Mouse (Mus musculus) kidney, postnatal 10 days (tissue): Measurements from ENCODE around the gene Dock9.

ENCODE experiments used
- DNase-seq: peaks from one replicate; pipeline ENCODE4 v3.0.0; 2021; ENCODE audit warnings: mixed read lengths

The Dock9 gene

DNA sequence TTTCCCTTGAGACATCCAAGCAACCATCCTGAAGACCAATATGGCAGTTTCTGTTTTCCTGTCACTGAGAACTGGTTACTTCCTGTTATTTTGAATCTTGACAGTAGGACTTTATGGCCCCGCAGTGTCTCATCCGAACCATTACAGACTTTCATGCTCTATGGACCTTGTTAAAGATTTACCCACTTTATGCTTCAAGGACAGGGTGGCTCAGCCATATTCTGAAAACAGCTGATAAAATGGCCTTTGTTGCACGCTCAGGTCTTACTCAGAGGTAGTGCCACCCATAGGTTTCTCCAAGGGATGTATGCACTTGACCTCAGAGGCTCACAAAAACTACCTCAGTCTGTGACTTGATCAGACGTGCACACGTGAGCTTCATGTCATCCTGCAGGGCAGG, 224.2 kb downstream of the Dock9 start:
- no peak for DNase-seq

DNA sequence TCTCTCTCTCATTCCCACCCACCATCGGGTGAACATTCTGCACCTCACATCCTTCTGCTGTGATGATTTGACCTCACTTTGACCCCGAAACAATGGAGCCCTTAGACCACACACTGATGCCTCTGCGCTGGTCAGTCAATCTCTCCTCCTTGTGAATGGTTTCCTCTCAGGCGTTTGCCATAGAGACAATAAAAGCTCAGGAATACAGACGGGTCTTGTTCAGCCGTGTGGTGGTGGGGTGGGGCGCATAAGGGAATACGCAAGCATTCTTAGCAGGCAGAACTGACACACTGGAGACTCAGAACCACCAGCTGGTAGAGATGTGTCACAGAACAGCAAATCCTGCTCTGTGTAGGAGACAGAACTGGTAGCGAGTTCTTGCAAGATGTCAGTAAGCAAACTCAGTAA, 230.8 kb downstream of the Dock9 start:
- no peak for DNase-seq

DNA sequence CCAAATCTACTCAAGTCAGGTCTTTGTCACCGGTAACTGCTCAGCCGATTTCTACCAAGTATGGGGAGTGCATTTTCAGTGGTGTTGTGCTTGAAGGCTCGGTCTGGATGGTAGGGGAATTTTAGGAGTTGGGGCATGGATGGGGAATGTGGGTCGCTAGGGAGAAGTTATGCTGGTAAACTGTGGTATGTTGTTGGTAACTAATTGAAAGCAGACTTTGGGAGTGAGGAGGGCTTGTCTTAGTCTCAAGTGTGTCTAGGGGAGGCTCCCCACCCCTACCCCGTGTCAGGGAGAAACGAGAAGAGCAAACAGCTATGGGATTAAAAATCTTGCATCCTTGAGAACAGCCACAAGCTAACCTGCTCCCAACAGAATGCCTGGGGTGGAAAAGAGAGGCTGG, 231.7 kb downstream of the Dock9 start:
- no peak for DNase-seq

DNA sequence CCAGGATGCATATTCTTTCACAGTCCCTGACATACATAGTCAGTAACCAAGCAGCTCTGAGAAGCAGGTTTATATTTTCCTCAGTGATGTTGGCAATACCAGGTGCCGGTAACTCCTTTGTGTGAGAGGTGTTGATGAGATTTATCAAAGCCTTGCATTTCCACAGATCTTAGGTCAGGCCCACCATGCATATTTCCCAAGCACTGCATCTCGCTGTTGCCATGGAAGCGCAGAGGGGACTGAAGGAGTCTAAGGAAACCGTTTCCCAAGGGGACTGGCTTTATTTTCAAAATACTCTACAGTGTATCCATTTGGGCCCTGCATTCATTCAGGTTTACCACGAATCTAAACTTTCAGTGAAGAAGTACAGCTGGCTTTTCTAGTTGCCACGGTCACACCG, 233.0 kb downstream of the Dock9 start:
- DNase-seq: no peak

DNA sequence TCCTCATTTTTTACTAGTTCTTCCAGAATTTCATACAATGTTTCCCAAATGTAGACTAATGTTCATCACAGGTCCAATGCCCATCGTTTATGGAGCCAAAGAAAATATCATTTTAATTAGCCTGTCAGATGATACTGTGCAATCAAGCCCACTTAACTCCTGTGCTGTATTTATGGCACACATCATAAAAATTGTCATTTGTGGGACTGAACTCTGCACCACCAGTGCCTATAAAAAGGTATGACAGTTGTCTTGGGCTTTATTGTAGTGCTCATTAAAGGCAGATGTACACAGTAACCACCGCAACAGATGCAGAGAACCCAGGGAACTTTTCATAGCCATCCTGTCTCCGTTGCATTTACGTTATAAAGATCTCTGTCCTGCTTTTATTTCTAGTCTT, 233.7 kb downstream of the Dock9 start:
- no peak for DNase-seq

DNA sequence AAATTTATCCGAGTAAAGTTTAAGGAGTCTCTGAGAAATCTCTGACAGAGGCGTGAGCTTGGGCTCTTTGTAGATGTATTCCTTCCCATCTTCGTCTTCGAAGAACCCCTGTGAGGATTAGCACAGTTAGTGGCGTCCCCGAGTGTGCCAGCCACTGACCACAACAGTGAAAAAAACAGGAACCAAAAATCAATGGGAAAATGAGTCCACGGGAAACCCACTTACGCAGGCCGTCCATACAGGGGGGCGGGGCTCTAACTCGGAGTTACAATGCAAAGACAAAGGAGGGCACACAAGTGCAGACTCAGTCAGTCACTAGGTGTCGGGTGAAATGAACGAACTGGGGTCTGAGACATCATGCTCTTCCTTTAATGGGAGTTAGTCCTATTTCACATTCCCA, 238.6 kb downstream of the Dock9 start:
- no peak for DNase-seq

DNA sequence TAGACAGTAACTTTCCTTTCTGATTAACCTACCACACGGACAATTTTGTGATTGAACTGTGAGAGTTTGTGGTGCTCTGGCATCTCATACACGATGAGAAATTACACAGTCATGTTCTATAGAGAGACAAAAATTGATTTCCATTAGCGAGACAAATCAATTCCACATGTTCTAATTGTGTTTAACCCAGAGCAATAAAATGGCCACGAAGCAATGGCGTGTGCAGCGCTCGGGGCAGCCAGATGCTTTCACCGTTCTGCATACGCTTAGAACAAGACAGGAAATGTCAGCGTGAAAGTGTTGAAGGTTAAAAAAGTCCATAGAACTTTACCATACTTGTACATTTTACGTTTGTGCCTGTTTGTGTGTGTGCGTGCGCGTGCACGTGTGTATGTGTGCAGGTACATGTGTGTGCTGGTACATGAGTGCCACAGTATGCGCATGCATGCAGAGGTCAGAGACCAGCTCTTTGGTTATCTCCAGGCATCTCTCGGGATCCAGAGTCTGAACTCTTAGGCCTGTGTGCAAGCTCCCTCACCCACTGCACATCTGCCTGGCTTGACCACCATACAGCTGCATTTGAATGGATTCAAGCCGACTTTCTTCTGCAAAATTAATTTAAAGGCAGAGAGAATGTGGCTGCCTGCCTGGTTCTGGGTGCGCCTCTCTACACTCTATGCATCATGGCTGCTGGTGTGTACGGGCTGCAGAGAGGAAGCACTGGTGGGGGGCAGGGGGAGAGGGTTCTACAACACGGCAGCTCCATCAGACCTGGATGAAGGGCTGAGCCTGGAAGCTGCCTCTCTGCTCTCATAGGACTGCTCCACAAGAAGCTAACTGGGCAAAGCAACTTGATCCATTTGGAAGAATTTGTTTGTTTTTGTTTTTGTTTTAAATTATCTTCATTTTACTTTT, 241.0 kb downstream of the Dock9 start:
- DNase-seq: no peak

DNA sequence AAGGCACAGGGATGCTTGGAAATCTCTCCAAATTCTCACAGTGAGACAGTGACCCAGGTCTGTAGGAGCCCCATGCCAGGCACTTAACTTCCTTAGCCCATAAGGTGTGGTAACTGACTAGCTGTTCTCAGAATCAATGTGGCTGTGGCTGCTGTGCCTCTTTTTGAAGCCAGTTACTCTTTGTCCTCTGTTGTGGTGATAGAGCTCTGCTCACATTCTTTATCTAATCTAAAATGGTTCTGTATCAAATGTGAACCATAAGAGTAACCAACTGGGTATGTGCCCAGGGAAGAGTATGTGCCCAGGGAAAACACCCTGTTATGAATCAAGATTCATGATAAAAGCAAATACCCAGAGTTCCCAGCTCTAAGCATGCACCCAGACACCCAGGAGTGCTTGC, 243.9 kb downstream of the Dock9 start:
- no peak for DNase-seq

DNA sequence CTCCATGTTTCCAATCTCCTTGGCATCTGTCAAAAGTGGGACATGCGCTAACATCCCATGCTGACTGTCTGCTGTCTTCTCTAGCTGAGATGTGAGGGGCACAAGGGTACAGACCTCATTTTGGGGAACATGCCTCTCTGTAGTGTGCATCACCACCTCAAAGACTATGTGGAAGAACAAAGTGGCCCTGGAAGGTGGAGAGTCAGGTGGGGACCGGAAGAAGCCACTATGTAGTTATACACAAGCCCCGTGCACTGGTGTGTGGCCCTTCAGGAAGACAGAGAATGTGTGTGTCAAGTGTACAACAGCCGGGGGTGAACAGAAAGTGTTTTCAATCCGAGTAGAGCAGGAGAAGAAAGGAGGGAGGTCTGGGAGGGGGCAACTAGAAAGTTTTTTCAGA, 245.1 kb downstream of the Dock9 start:
- no peak for DNase-seq

DNA sequence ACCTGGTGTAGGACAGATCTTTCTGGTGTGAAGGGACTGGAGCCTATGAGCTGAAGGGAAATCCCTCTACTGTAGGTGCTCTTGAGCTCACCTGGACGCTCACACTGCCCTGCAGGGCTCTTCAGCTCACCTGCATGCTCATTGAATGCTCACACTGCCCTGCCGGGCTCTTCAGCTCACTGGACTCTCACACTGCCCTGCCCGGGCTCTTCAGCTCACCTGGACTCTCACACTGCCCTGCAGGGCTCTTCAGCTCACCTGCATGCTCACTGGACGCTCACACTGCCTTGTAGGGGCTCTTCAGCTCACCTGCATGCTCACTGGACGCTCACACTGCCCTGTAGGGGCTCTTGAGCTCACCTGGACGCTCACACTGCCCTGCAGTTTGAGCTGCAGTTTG, 247.8 kb downstream of the Dock9 start:
- DNase-seq: no peak

DNA sequence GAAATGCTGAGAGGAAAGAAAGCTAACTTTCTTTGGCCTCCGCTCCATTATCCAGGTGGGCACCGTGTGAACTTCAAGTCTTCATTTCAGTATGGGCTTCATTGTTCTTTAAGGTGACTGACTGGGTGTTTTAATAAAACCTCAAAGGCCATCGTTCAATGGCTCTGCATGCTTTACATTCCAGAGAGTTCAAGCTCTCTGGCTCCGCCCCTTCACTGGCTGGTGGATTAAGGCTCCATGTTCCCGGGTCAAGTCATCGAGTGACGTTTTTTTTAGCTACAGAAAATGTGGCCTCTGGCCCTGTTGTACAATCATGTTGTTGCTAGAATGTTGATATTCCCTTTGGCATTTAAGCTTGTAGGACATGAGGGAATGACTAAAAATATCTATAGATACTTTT, 249.9 kb downstream of the Dock9 start:
- peak; percentile 67 for DNase-seq

DNA sequence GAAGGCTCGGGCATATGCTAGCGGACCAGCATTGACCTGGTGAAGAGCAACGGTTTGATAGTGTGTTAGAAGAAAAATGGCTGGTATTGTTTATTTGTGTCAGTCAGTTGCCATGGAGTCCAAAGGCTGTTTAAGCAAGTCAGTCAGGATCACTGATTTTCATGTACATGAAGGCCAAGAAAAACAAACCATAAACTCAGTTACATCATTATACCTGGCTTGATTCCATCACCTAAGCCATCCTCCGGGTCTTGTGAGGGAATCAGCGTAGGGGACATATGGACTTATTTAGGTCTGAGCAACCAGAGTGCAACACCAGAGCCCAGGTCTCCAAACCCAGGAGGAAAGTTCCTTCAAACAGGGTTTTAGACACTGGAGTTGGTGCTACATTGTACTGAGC, 251.0 kb downstream of the Dock9 start:
- DNase-seq: no peak

DNA sequence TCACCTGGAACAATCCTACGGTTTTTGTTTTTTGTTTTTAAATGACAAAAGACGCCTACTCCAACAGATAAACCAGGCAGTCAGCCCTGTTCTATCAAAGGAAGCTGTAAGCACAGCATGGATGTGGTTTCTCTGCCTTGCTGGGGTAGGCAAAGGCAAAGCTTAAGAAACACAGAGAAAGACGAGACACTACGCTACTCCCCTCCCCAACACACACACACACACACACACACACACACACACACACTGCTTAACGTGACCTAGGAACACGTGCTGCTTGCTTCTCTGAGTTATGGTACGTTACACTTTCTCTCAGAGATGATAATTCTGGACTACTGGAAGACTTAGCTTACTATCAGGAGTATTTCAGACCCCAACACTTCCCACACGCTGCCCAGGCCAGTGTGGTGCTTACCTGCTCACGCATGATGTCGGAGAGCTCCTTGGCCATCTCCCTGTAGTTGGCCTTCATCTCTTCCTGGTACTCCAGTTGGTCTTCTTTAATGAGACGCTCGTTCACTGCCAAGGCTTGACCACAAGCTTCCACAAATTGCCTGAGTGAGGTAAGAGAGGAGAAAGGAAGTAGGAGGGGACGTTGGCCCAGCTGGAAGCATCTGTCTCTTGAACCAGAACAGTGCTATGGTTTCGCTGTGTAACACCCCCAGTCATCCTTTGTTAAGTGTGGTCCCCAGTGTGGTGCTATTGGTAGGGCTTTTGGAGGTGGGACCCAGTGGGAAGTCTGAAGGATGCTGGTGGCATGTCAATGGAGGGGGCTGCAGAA, 251.9 kb downstream of the Dock9 start:
- DNase-seq: no peak

DNA sequence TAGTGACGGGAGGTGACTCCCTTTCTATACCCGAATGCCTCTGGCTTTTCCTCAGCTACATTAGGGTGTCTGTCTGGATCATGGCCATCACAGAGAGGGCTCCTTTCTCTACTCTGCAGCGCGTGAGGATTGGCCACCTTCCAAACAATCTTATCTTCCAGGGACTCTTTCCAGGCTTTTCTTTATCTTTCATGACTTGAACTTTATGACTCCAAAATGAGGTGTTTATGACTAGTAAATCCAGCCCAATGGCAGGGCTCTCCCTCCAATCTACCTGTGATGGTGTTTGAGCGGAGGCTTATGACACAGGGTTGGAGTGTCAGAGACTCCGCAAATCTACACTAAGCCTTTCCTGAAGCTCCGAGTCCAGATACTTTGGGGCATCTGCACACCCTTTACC, 256.4 kb downstream of the Dock9 start:
- no peak for DNase-seq

DNA sequence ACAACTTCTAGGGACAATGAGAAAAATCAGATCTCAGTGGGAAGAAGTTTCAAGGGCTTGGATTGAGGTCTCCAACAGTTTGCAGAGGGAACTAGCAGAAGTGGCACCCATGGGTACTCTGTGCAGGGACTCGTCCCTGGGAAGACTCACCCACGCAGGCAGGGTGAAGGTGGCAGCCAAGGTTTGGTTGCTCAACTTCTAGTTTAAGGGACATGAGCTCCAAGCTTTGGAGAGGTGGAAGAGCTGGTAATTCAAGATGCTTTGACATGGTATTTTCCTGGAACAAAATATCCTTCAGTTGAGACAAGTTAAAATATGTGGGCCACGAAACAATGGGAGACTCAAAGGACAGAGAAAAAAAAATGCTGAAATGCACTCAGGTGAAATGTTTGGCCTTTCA, 263.1 kb downstream of the Dock9 start:
- no peak for DNase-seq

DNA sequence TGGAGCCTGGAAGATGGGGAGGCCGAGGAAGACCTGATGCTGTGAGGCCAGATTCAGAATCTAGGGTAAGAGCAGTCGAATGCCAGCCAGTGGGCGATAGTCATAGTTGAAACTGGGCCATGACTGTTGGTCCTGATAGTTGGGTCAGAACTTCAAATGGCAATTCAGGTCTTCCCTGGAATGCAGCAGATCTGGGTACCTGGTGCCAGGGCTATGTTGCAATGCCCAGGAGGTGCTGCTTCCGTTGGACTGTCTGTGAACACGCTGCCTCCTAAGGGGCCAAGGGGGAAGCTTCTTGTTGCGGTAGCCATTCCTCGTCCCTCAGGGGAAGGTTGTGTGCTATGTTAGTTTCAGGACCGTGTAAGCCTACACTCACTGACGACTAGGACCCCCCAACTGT, 266.8 kb downstream of the Dock9 start:
- no peak for DNase-seq

DNA sequence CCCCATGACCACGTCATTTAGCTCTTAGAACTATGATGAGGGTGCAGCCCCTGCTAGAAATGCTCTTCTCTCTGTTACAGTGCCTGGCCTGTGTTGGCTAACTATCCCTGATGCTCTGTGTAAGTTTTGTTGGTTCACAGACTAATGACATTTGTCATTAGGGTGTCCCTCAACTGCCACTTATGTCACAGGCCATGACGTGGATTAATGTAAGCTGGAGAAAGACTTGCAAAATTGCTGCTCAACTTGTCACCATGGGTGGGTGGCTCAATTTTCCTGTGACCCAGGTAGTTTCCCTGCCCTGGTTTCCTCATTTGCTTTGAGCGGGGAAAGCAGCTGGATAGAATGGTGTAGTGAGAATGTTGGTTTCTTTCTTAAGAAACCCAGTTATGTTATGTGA, 269.8 kb downstream of the Dock9 start:
- no peak for DNase-seq

DNA sequence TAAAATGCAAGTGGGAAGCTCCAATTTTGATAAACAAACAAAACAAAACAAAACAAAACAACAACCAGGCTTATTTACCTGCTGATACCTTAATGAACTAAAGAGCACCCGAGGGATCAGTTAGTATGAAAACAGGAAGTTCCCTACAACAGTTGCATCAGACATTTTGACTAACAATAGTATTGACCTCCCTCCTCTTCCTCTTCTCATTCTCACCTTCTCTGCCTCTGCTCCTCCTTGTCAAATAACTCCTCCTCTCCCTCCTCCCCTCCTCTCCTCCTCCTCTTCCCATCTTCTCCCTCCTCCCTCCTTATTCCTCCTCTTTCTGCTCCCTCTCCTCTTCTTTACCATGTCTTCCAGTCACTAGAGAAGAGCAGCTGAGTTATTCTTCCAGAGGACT, 270.4 kb downstream of the Dock9 start:
- DNase-seq: no peak

DNA sequence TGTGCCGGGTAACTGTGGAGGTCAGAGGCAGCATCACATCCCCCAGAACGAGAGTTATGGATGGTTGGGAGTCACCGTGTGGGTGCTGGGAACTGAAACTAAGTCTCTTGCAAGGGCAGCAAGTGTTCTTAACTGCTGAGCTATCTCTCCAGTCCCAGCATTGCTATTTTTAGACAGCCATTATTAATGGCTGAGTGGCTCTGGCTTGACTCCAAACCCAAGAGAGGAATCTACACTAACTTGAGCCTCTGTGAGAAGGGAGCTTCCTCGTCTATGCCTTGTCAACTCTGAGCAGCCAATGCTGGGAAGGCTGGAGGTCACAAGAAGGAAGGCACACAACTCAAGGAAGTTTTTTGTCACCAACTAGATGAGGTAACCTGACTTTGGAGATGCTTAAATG, 275.9 kb downstream of the Dock9 start:
- DNase-seq: peak; percentile 64

DNA sequence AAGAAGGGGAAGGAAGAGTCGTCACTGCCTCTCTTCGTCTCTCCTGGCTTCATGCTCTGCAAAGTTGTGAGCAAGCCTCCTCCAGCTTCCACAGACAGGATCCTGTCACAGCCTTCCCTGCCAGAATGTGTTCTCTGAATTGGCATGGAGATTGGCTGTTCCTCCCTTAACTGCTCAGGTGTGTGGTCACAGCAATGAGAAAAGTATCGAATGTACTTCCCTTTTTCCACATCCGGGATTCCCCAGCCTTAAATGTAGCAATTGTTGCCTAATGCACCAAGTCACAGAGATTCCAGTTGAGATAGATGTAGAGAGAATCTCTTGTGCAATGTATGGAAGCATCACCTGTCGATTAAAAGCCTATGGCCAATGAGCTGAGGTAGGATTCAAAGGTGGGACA, 280.8 kb downstream of the Dock9 start:
- DNase-seq: no peak

DNA sequence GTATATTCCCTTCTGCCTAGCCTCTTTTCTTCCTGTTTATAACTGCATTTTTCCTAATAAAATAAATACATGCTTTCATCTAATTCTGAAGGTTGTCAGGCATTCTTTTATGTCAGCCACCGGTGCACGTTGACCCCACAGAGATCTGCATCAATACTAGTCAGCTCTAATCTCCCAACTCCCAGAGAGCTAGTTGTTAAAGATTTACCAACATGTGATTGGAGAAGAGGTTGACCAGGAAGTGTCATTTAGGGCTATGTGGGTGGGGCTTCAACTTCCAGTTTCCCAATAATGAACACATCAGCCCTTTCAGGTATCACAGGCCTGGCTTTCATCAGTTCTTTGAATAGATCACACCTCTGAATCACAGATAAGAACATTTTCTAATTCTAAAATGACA, 288.7 kb downstream of the Dock9 start:
- no peak for DNase-seq

DNA sequence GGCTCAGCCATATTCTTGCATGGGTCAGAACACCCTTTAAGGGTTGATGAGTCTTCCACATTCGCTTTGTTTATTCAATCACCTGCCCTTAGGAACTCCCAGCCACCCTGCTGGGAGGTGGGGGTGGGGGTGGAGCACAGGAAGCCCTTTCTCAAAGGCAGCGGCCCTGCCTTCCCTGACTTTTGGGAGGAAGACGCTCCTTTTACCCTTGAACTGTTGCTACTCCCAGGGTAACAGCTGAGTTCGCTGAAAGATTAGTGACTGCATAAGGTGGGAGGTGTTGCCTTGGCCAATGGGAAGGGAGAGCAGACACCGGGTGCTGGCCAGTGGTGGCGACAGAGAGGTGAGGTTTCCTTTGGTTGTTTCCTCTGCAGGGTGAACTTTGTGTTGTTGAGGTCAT, 291.3 kb downstream of the Dock9 start:
- peak; percentile 20 for DNase-seq

DNA sequence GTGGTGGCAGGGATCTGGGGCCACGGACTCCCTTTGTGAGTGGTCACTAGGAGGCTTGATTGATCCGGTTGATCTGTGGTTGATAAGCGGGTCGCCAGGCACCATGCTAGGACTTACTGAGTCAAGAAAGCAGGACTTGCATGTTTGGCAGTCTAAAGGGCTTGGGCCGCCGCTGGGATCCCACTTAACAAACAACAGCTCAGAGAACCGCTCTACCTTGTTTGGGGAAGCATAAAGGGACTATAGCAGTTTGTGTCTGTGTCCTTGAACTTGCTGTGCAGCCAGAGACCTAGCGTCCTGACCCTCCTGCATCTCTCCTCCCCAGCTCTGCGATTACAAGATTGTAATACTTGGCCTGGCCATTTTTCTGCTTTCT, 292.2 kb downstream of the Dock9 start:
- no peak for DNase-seq

DNA sequence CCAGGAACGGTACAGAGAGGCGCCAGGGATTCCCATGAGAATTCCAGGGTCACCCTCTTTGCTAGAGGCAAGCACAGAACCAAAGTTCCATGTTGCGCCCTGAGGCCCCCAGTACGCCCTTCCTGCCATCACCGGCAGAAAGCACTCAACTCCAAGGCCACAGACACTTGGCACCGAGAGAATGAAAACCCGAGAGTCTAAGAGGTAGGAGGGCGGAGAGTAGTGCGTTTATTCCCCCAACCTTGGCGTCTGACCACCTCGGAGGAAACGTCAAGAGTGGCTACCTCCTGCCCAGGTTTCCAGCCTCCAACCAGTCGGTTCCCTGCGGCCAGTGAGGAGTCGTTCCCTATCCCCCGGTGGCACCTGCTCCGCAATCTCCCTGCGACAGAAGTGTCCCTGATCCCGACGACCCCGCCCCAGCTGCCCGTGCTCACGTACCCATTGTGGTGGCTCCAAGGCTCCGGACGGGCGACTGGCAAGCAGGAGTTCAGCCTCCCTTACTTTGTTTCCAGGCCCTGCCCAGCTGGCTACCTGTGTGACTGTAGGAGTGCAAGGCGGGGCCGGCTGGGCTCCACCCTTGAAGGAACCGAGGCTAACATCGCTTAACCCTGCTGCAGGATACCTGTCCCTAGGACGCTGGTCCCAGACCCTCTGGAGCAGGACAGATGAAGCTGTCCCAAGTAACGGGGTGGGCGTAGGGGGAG, 292.7 kb downstream of the Dock9 start, which contains the start of gene Slc15a1:
TSS of gene Slc15a1 (minus strand) at position 472 of the 704 bp plus-strand sequence.
- DNase-seq: peak; percentile 21
